Mouse (Mus musculus) C2C12 (cell line): ENCODE results near the gene Ube2h.

Experiments used
- CEBPB ChIP-seq: IDR thresholded peaks from one replicate; pipeline ENCODE4 v1.6.1; 2011; ENCODE audit warnings: low read depth, mild to moderate bottlenecking, control low read depth, moderate library complexity
- CTCF ChIP-seq: IDR thresholded peaks from one replicate; pipeline ENCODE4 v1.5.1; 2011; ENCODE audit not compliant: control insufficient read depth, insufficient read depth, insufficient read length
- FOSL1 ChIP-seq: IDR thresholded peaks from one replicate; pipeline ENCODE4 v1.8.0; 2011; ENCODE audit warnings: mild to moderate bottlenecking, low read length; ENCODE audit not compliant: poor library complexity, insufficient read depth, severe bottlenecking
- MAX ChIP-seq: IDR thresholded peaks from one replicate; pipeline ENCODE4 v1.6.1; 2011; ENCODE audit warnings: mild to moderate bottlenecking, control low read depth
- MYOD1 ChIP-seq: IDR thresholded peaks from one replicate; pipeline ENCODE4 v1.6.1; 2011; ENCODE audit warnings: low read depth; ENCODE audit not compliant: control insufficient read depth, insufficient read length

- no peak for TF ChIP-seq CTCF
- TF ChIP-seq MYOD1, result no peak
- TF ChIP-seq MAX, result no peak
- TF ChIP-seq CEBPB, result no peak
- no peak for TF ChIP-seq FOSL1
These were observed 129.0 kb downstream of the Ube2h start for GRCm38 (mm10) chr6:30175225-30175917.
